Mouse (Mus musculus): ENCODE results near the gene Rabgap1l.

DNA sequence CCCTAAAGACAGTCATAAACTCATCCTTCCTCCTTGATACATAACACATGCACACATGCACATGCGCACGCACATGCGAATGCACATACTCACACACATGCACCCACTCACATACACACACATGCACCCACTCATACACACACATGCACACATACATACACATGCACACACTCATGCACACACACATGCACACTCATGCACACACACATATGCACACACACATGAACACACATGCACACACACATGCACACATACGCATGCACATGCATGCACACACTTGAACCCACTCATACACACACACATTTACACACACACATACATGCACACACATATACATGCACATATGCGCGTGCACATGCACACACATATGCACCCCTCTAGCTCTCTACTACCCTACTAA, 89.2 kb downstream of the Rabgap1l start:
- TF ChIP-seq CTCF (IDR thresholded peaks at IDR 0.05) = no peak
- no peak for TF ChIP-seq EP300 (IDR thresholded peaks at IDR 0.05)
